Mouse (Mus musculus): Measurements from ENCODE around the gene Kcnj12.
A peak's percentile ranks its signal among the peaks of the same experiment; 100 is the strongest.

The Kcnj12 gene

GRCm38 (mm10) chr11:61025594-61025993 lies 3.2 kb downstream of the Kcnj12 start:
- peak; percentile 96 for DNase-seq

DNA sequence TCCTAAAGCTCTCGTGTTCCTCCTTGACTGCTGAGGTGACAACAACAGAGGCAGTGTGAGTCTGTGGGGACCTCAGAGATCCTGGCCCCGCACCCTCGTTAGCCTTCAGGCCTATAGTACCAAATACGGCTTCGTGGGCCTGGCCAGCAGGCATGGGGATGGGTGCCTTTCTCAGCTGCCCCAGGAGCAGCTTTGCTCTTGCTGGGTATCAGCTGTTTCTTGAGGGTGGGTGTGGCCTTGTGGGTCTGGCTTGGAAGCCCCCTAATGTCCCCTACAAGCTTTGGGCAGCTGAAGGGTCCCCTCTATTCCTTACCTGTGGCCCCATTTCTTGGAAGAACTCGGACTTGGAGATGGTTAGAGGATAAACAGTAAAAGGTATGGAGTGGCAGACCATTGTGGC lies 4.0 kb downstream of the Kcnj12 start:
- DNase-seq = no peak

GRCm38 (mm10) chr11:61027160-61027559 lies 4.8 kb downstream of the Kcnj12 start:
- no peak for DNase-seq

DNA sequence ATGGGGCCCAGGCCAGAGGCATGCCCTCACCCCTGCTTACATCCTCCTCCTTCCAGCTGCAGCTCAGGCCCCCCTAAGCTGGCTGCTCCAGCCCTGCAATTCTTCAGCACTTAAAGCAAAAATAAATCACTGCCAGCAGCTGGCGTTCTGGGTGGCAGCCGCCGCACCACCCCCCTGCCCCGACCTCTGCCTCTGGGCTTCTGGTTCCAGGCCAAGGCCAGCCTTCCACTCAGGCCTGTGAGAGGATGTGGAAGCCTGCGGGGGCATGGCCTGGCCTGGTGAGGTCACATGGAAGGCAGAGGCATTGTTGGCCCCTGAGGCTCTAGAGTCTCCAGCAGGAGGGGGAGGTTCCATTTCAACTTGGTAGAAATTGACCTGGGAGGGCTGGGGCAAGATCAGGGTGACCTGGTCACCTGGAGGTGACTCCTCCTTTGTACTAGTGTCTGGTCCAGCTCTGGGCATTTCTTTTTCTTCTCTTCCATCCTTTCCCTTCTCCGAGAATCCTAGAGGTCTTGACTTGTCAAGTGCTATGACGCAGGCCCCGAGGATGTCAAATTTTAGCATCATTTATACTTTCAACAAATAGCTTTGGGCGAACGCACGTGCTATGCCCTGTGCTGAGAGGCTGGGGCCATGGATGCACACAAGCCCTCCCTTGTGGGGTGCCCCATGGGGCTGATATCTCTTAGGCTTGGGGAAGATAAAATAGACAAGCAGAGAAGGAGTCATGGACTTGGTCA lies 6.0 kb downstream of the Kcnj12 start:
- DNase-seq = peak; percentile 93

DNA sequence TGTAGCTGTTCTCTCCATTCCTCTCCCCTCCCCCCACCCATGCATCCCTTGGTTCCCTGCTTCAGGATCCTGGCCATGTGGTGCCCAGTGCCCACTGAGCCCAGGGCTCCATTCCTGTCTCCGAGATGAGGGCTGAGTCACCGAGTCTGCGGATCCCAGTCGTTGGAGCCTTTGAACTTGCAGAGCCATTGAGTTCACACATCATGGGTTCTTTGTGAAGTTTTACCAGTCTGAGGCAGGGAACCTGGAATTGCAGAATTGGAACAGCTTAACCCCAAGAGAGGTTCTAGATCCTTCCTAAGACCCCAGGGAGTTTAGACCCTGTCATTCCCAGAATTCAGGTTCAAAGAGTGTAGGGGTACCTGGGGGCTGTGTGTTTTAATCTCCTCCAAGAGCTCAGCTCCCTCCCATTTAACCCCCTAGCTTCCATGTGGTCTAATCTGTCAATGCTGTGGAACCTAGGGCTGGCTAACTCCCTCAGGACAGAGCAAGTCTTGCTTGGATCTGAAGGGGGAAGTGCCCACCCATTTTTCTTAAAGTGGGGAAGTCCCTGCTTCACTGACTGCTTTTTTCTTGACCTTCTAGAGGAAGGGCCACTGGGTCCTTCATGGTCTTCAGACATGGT lies 6.9 kb downstream of the Kcnj12 start:
- DNase-seq = peak; percentile 68

GRCm38 (mm10) chr11:61029864-61030595 lies 7.7 kb downstream of the Kcnj12 start:
- DNase-seq = peak; percentile 59

GRCm38 (mm10) chr11:61031137-61031536 lies 8.8 kb downstream of the Kcnj12 start:
- DNase-seq = peak; percentile 44

DNA sequence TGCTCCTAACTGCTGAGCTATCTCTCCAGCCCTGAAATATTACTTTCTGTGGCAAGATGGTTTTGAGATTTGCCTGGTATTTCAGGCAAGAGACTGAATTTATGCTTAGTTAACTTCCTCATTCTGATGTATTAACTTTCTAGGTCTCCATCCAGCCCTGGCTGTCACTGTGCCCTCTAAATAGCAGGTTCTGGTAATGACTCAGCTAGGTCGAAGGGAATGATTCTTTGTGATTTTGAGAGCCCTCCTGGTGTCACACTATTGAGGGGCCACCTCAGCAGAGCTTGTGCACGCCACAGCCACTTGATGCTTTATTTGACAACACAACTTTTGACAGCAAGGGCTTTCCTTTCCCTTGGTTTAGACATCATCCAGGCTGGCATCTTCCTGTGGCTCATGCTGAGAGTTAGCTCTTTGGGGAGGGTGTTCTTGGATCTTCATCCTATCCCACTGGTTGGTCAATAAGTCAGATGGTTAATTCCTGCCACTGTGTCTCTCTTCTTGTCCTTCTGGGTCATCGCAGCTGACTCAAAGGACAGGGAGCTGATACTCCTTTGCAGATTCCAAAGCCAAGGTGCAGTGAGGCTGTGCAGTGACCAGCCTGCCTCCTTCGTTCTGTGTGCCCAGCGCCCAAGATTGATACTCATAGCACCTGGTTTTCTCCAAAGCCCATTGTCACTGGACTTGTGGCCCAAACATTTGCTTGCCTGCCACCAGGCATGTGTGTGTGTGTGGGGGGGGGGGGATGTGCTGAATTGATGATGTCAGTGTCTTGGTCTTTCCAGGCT lies 9.5 kb downstream of the Kcnj12 start:
- DNase-seq = peak; percentile 78

DNA sequence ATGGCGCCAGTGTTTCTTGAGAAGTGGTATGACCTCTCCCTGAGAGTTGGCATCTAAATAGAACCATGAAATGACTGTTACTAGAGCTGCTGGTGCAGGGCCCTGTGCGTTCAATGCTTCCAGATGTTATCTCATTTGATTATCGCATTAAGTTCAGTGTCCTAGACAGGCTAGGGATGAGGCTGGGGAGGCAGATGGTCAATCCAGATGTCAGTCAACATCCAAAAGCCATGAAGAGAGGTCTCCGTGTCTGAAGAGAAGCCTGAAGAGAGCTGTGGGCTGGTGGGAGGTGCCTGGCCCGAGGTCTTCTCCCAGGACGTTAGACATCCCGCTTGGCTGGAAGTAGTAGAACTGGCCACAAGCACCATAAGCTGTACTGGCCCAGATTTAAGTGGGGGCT lies 10.1 kb downstream of the Kcnj12 start:
- DNase-seq = peak; percentile 63

- DNase-seq = peak; percentile 83
Measured at GRCm38 (mm10) chr11:61033160-61033559, 10.8 kb downstream of the Kcnj12 start.

DNA sequence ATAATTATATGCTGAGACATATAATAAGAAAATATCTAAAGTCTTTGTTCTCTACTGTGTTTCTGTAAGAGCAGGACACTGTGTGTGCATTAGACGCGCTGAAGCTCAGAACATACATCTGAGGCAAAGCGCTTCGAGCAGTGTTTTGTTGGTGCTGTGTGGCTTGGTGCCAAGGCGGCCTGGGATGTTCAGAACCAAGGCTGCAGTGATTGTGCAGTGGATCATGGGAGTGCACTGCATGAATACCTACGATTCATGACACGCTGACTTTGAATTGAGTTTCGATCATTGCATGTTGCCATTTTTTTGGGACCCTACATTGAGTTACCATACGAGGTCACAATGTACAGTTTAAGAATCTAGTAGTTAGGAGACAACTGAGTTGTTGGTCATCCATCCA lies 14.3 kb downstream of the Kcnj12 start:
- peak; percentile 73 for DNase-seq

GRCm38 (mm10) chr11:61038277-61038782 lies 16.0 kb downstream of the Kcnj12 start:
- DNase-seq = peak; percentile 96

- peak; percentile 50 for DNase-seq
Measured at GRCm38 (mm10) chr11:61040856-61041652, 18.7 kb downstream of the Kcnj12 start.

- DNase-seq = peak; percentile 53
Measured at GRCm38 (mm10) chr11:61042593-61042992, 20.2 kb downstream of the Kcnj12 start.

GRCm38 (mm10) chr11:61043055-61043992 lies 21.0 kb downstream of the Kcnj12 start:
- DNase-seq = peak; percentile 91

- DNase-seq = no peak
Measured at GRCm38 (mm10) chr11:61044741-61045140, 22.4 kb downstream of the Kcnj12 start.

DNA sequence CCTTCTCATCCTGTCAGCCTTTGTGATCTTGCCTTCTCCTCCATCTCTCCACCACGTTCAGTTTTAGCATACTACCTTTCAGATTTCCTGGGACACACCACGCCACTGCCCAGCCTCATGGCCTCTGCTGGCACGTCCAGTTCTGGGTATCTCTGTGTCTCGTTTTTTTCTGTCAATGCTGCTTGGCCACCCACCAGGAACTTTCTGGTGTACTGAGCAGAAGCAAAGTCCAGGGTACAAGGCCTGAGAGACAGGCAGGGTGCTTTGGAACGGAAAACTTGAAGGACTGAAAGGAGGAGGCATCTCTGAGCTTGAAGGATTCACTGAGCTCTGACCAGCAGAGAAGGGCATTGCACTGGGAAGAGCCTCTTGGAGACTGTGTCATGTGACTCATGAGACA lies 25.1 kb downstream of the Kcnj12 start:
- DNase-seq = peak; percentile 80

DNA sequence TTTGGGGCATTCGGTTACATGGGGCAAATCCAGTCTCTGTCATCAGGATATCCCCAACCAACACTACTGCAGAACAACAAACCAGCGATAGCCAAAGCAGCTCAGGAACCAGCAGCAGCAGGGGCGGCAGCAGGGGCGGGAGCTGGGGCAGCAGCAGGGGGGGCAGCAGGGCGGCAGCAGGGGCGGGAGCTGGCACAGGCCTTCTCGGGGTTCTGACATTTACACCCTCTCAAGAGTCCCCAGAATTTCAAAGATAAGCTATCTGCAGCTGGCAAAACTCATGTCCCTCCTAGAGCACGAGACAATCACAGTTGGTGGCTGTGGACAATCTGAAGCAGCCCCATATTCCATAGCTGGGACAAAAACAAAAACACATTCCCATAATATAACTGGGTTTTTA lies 28.8 kb downstream of the Kcnj12 start:
- peak; percentile 87 for DNase-seq

GRCm38 (mm10) chr11:61056871-61057270 lies 34.5 kb downstream of the Kcnj12 start:
- DNase-seq = peak; percentile 51

DNA sequence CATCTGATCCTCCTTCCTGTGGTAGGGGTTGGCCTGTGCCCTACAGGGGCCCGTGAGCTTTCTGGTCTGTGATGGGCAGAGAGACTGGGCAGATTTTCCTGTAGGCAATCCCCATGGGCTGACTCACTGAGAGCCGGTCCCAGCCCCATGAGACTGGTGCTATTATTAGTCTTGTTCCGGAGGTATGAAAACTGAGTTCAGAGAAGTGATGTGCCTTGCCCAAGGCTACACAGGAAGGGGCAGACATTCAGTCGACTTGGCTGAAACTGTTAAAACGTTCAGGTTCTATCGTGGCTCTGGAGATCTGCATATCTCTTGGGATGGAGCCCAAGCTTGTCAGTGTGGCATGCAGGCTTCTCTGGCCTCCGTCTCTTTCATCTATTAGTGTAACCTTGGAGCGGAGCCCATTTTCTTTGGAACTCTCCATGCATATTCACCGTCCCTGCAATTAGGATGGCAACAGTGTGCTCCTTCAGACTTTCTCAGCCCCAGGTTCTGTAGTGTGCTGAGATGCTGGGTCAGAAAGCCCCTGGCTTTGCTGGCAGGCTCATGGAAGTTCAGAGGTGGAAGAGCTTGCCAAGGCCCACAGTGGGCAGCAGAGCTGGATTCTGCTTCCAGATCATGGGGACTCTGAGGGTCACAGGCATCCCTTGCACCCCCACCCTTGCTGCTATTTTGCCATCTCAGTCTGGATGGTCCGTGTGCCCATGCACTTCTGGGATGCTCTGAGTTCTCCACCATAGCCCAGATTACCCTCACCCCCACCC lies 37.5 kb downstream of the Kcnj12 start:
- DNase-seq = peak; percentile 93

Measured in heart, adult 11 months (tissue).